Mouse (Mus musculus): ENCODE data around the gene Srarp. TPM values are rescaled to one million over a fixed set of nuclear protein-coding genes. Genes with fewer than 3 reads are reported as not detected.

Srarp gene
- not detected in 2 replicates for polyA plus RNA-seq (2012; rRNA removed)

GRCm38 (mm10) chr4:141435974-141436373 lies at the start of gene Srarp:
Gene Srarp (minus strand): TSS chr4:141436105.
- Histone ChIP-seq H3K36me3 (ENCODE audit: control insufficient read depth, insufficient read depth, low read length) (no peaks in the 10 kb centered on the region), H3K27ac (ENCODE audit: insufficient read depth, low read length) (no peak within 1 kb of the TSS), H3K4me1 (ENCODE audit: control insufficient read depth, insufficient read depth, insufficient read length) (no peaks in the 10 kb centered on the region), H3K4me3 (ENCODE audit: extremely low read depth, insufficient read depth, insufficient read length) (no peak within 1 kb of the TSS), H3K27me3 (ENCODE audit: control insufficient read depth, insufficient read depth, low read length) (no peaks in the 10 kb centered on the region)
- DNase-seq (ENCODE audit: low read depth in 1 of 2, low spot score in 2 of 2) = no peak
- TF ChIP-seq CTCF (IDR thresholded peaks at IDR 0.05; ENCODE audit: extremely low read depth, insufficient read depth, insufficient read length, insufficient replicate concordance) (no peak), POLR2A (IDR thresholded peaks at IDR 0.05; ENCODE audit: low read depth, low read length) (no peak)
- WGBS = 97% methylated on average over 1 of the region's 1 CpGs

- Histone ChIP-seq H3K4me1 (ENCODE audit: control insufficient read depth, insufficient read depth, insufficient read length) (no peaks in the 10 kb centered on the region), H3K36me3 (ENCODE audit: control insufficient read depth, insufficient read depth, low read length) (peaks cover 40% of the 10 kb centered on the region), H3K27me3 (ENCODE audit: control insufficient read depth, insufficient read depth, low read length) (no peaks in the 10 kb centered on the region), H3K27ac (ENCODE audit: insufficient read depth, low read length) (no peak overlapping the region), H3K4me3 (ENCODE audit: extremely low read depth, insufficient read depth, insufficient read length) (no peak overlapping the region)
- TF ChIP-seq CTCF (IDR thresholded peaks at IDR 0.05; ENCODE audit: extremely low read depth, insufficient read depth, insufficient read length, insufficient replicate concordance) (no peak), POLR2A (IDR thresholded peaks at IDR 0.05; ENCODE audit: low read depth, low read length) (no peak)
- DNase-seq (ENCODE audit: low read depth in 1 of 2, low spot score in 2 of 2) = no peak
- WGBS = 90% methylated on average over 11 of the region's 11 CpGs
Observed at GRCm38 (mm10) chr4:141484071-141484470, 48.2 kb upstream of the Srarp start.

DNA sequence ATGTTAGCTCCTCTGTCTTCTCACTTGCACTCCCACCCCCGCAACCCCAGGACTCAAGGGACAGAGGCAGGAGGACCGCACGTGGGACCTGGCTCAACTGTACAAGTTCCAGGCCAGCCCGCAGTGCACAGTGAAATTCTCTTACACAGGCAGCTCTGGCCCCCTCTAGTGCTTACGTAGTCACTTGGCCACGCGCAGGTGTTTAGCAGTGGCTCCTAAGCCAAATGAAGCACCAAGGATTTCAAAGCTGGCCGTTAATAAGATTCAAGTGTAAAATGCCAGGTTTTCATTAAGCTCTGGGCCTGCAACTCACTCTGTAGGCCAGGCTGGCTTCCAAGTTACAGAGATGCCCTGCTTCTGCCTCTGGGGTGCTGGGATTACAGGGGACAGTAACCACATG lies 43.5 kb upstream of the Srarp start:
- H3K4me3 ChIP-seq (ENCODE audit: extremely low read depth, insufficient read depth, insufficient read length) = no peak overlapping the region
- no peaks in the 10 kb centered on the region for H3K27me3 ChIP-seq (ENCODE audit: control insufficient read depth, insufficient read depth, low read length)
- H3K27ac ChIP-seq (ENCODE audit: insufficient read depth, low read length) = no peak overlapping the region
- peaks cover 55% of the 10 kb centered on the region for H3K36me3 ChIP-seq (ENCODE audit: control insufficient read depth, insufficient read depth, low read length)
- DNase-seq (ENCODE audit: low read depth in 1 of 2, low spot score in 2 of 2) = no peak
- WGBS = 94% methylated on average over 8 of the region's 8 CpGs
- TF ChIP-seq CTCF (IDR thresholded peaks at IDR 0.05; ENCODE audit: extremely low read depth, insufficient read depth, insufficient read length, insufficient replicate concordance) (no peak), POLR2A (IDR thresholded peaks at IDR 0.05; ENCODE audit: low read depth, low read length) (no peak)
- peaks cover 3% of the 10 kb centered on the region for H3K4me1 ChIP-seq (ENCODE audit: control insufficient read depth, insufficient read depth, insufficient read length)

GRCm38 (mm10) chr4:141478794-141479193 lies 42.9 kb upstream of the Srarp start:
- 0 out of 2 replicates have a peak overlapping the region, but pooled peaks have one; percentile 52 for H3K27ac ChIP-seq (ENCODE audit: insufficient read depth, low read length)
- no peaks in the 10 kb centered on the region for H3K27me3 ChIP-seq (ENCODE audit: control insufficient read depth, insufficient read depth, low read length)
- H3K4me3 ChIP-seq (ENCODE audit: extremely low read depth, insufficient read depth, insufficient read length) = no peak overlapping the region
- no peak for TF ChIP-seq POLR2A (IDR thresholded peaks at IDR 0.05; ENCODE audit: low read depth, low read length)
- no peak for TF ChIP-seq CTCF (IDR thresholded peaks at IDR 0.05; ENCODE audit: extremely low read depth, insufficient read depth, insufficient read length, insufficient replicate concordance)
- peaks cover 56% of the 10 kb centered on the region for H3K36me3 ChIP-seq (ENCODE audit: control insufficient read depth, insufficient read depth, low read length)
- no peak for DNase-seq (ENCODE audit: low read depth in 1 of 2, low spot score in 2 of 2)
- 98% methylated on average over 32 of the region's 32 CpGs for WGBS
- H3K4me1 ChIP-seq (ENCODE audit: control insufficient read depth, insufficient read depth, insufficient read length) = peaks cover 3% of the 10 kb centered on the region

- Histone ChIP-seq H3K27me3 (ENCODE audit: control insufficient read depth, insufficient read depth, low read length) (no peaks in the 10 kb centered on the region), H3K4me1 (ENCODE audit: control insufficient read depth, insufficient read depth, insufficient read length) (peaks cover 3% of the 10 kb centered on the region), H3K4me3 (ENCODE audit: extremely low read depth, insufficient read depth, insufficient read length) (no peak overlapping the region), H3K36me3 (ENCODE audit: control insufficient read depth, insufficient read depth, low read length) (peaks cover 56% of the 10 kb centered on the region), H3K27ac (ENCODE audit: insufficient read depth, low read length) (peak overlapping the region; percentile 52)
- no peak for TF ChIP-seq CTCF (IDR thresholded peaks at IDR 0.05; ENCODE audit: extremely low read depth, insufficient read depth, insufficient read length, insufficient replicate concordance)
- TF ChIP-seq POLR2A (IDR thresholded peaks at IDR 0.05; ENCODE audit: low read depth, low read length) = no peak
- WGBS = 81% methylated on average over 23 of the region's 23 CpGs
- no peak for DNase-seq (ENCODE audit: low read depth in 1 of 2, low spot score in 2 of 2)
Observed at GRCm38 (mm10) chr4:141478225-141478624, 42.3 kb upstream of the Srarp start.

- no peak for TF ChIP-seq POLR2A (IDR thresholded peaks at IDR 0.05; ENCODE audit: low read depth, low read length)
- TF ChIP-seq CTCF (IDR thresholded peaks at IDR 0.05; ENCODE audit: extremely low read depth, insufficient read depth, insufficient read length, insufficient replicate concordance) = no peak
- peak overlapping the region; percentile 11; the same call in 1 of the 2 replicates for H3K4me3 ChIP-seq (ENCODE audit: extremely low read depth, insufficient read depth, insufficient read length)
- H3K27me3 ChIP-seq (ENCODE audit: control insufficient read depth, insufficient read depth, low read length) = no peaks in the 10 kb centered on the region
- 18% methylated on average over 16 of the region's 16 CpGs for WGBS
- peak overlapping the region; percentile 52 for H3K27ac ChIP-seq (ENCODE audit: insufficient read depth, low read length)
- DNase-seq (ENCODE audit: low read depth in 1 of 2, low spot score in 2 of 2) = peak; percentile 66 to 86
- peaks cover 58% of the 10 kb centered on the region for H3K36me3 ChIP-seq (ENCODE audit: control insufficient read depth, insufficient read depth, low read length)
- peaks cover 3% of the 10 kb centered on the region for H3K4me1 ChIP-seq (ENCODE audit: control insufficient read depth, insufficient read depth, insufficient read length)
Observed at GRCm38 (mm10) chr4:141477681-141478102, 41.8 kb upstream of the Srarp start.

DNA sequence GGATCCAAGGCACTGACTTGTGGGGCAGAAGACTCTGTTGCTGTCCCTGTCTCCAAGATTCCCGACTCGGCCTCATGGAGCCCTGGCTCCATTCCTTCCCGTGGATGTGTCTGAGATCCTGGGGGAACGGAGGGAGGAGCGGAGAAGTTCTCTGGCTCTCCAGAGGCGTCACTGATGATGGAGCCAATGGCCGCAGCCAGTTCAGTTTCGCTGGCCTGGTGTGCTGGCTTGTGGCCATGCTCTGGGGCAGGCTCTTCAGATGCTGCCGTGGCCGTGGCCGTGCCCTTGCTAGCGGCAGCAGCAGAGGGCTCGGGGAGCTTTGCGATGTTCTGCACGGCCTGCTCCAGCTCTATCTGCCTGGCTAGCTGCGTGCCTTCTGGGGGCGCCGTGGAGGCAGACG lies 38.5 kb upstream of the Srarp start:
- Histone ChIP-seq H3K27me3 (ENCODE audit: control insufficient read depth, insufficient read depth, low read length) (no peaks in the 10 kb centered on the region), H3K27ac (ENCODE audit: insufficient read depth, low read length) (no peak overlapping the region), H3K4me3 (ENCODE audit: extremely low read depth, insufficient read depth, insufficient read length) (no peak overlapping the region), H3K36me3 (ENCODE audit: control insufficient read depth, insufficient read depth, low read length) (peaks cover 72% of the 10 kb centered on the region), H3K4me1 (ENCODE audit: control insufficient read depth, insufficient read depth, insufficient read length) (peaks cover 3% of the 10 kb centered on the region)
- no peak for DNase-seq (ENCODE audit: low read depth in 1 of 2, low spot score in 2 of 2)
- WGBS = 94% methylated on average over 19 of the region's 19 CpGs
- no peak for TF ChIP-seq CTCF (IDR thresholded peaks at IDR 0.05; ENCODE audit: extremely low read depth, insufficient read depth, insufficient read length, insufficient replicate concordance)
- no peak for TF ChIP-seq POLR2A (IDR thresholded peaks at IDR 0.05; ENCODE audit: low read depth, low read length)

All from spleen, adult 2 months (tissue).